Mouse (Mus musculus) CD4-positive, CD25-positive, alpha-beta regulatory T cell, adult 2 months (primary cell): ENCODE results near the gene BC048679.
"Not testable (repeated sequence)": the region's sequence is repeated elsewhere in the genome, so short reads cannot be mapped to it uniquely, and the experiment has no call there.

Source experiments
- DNase-seq: peaks from one replicate; pipeline ENCODE4 v3.0.0-alpha.2; 2012; ENCODE audit warnings: low read depth, low spot score

BC048679 gene

GRCm38 (mm10) chr7:81478261-81478660, 19.8 kb downstream of the BC048679 start:
- not testable (repeated sequence) for DNase-seq

- no peak for DNase-seq
These were observed 21.2 kb downstream of the BC048679 start for GRCm38 (mm10) chr7:81476833-81477232.

- no peak for DNase-seq
These were observed 22.9 kb downstream of the BC048679 start for GRCm38 (mm10) chr7:81475221-81475620.

GRCm38 (mm10) chr7:81464906-81465450, 33.1 kb downstream of the BC048679 start:
- DNase-seq: no peak

- DNase-seq: peak; percentile 18
These were observed 34.0 kb downstream of the BC048679 start for GRCm38 (mm10) chr7:81464116-81464515.

- DNase-seq: no peak
These were observed 35.3 kb downstream of the BC048679 start for GRCm38 (mm10) chr7:81462815-81463214.

GRCm38 (mm10) chr7:81455155-81455651, 42.9 kb downstream of the BC048679 start, which contains the start of gene Cpeb1:
Cpeb1 (minus strand) TSS chr7:81455465.
- DNase-seq: peak; percentile 6

GRCm38 (mm10) chr7:81454331-81455039, 43.6 kb downstream of the BC048679 start:
- peak; percentile 26 for DNase-seq

GRCm38 (mm10) chr7:81453443-81454274, 44.4 kb downstream of the BC048679 start:
- peak; percentile 47 for DNase-seq

GRCm38 (mm10) chr7:81452971-81453441, 45.1 kb downstream of the BC048679 start:
- peak; percentile 2 for DNase-seq
